Mouse (Mus musculus) testis, adult 2 months (tissue): ENCODE measurements around the gene Slc28a2. TPM values are rescaled to one million over a fixed set of nuclear protein-coding genes. Genes with fewer than 3 reads are reported as not detected.
"Not testable (repeated sequence)": the region's sequence is repeated elsewhere in the genome, so short reads cannot be mapped to it uniquely, and the experiment has no call there.

Experiments used
- H3K27ac ChIP-seq: fragments of 200-500 bp; 2 replicates; pipeline ENCODE4 v1.5.1; 2012; ENCODE audit warnings: low read depth, low read length; ENCODE audit not compliant: control insufficient read depth, insufficient read depth
- H3K27me3 ChIP-seq: fragments of 200-500 bp; 2 replicates; pipeline ENCODE4 v1.6.1; 2012; ENCODE audit warnings: mild to moderate bottlenecking, low read length, moderate library complexity; ENCODE audit not compliant: control insufficient read depth, insufficient read depth
- H3K36me3 ChIP-seq: fragments of 200-500 bp; 2 replicates; pipeline ENCODE4 v1.6.1; 2012; ENCODE audit warnings: mild to moderate bottlenecking, low read length; ENCODE audit not compliant: control insufficient read depth, insufficient read depth
- H3K4me1 ChIP-seq: fragments of 200-500 bp; 2 replicates; pipeline ENCODE4 v1.6.1; 2012; ENCODE audit warnings: low read length; ENCODE audit not compliant: control insufficient read depth, insufficient read depth
- H3K4me3 ChIP-seq: fragments of 200-500 bp; 2 replicates; pipeline ENCODE4 v1.5.1; 2012; ENCODE audit warnings: low read depth, mild to moderate bottlenecking, low read length, moderate library complexity, mixed read lengths; ENCODE audit not compliant: control insufficient read depth
- CTCF ChIP-seq: fragments of 200-500 bp; IDR thresholded peaks from 2 replicates; pipeline ENCODE4 v1.5.1; 2012; ENCODE audit warnings: low read depth, mild to moderate bottlenecking, inconsistent platforms, low read length, moderate library complexity; ENCODE audit not compliant: control insufficient read depth, insufficient read depth, insufficient replicate concordance
- POLR2A ChIP-seq: fragments of 200-500 bp; IDR thresholded peaks from 2 replicates; pipeline ENCODE4 v1.6.1; 2012; ENCODE audit warnings: low read depth, mild to moderate bottlenecking, inconsistent platforms, low read length, moderate library complexity; ENCODE audit not compliant: control insufficient read depth
- polyA plus RNA-seq: library from polyadenylated mRNA; depleted of rRNA; stranded (reverse); fragments of >200 nt; gene quantifications from 2 replicates; pipeline ENCODE4 v1.2.3, GENCODE M21; 2012

Slc28a2 gene
- polyA plus RNA-seq, 1 experiment = 0.20 TPM

DNA sequence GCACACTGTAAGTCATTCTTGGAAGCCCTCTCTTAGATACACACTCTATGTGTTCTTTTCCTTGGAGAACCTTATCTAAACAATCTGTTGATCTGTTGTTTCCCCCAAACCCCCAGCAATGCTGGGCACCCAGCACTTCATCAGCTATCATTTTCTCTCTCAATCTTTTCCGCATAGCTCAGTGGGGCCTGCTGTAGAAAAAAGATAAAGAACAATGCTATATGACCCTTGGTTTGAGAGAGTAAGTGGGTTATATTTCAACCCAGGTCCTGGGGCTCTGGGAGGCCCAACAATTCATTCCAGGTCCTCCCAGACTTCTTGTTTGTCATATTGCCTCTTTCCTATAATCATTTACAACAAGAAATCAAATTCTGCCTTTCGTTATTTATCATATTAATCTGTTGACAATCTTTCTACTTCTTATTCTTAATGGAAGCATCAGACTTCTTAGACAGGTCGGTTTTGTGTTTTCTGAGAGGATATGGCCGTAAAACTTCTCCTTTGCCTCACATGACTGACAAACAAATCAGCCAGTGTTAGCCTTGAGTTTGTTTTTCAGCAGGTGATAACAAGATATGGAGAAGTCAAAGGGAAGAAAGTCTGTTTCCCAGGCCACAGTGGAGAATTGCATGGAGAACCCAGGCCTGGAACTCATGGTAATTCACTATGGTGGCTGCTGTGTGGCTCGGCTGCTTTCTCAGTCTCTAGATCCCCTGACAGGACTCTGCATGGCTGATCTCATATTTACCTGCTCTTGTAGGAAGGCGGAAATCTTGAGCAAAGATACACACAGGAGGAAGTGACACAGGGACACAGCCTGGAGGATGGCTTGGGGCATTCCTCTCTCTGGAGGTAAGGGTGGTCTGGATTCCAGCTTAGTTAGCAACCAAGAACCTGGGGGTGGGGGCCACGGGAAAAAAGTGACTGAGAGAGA is 15.0 kb downstream of the Slc28a2 start:
- 0 out of 2 replicates have a peak, but pooled peaks cover 2% of the 10 kb centered on the region for H3K4me1 ChIP-seq
- no peak overlapping the region for H3K4me3 ChIP-seq
- no peaks in the 10 kb centered on the region for H3K36me3 ChIP-seq
- TF ChIP-seq CTCF = no peak
- H3K27me3 ChIP-seq = no peaks in the 10 kb centered on the region
- no peak overlapping the region for H3K27ac ChIP-seq

DNA sequence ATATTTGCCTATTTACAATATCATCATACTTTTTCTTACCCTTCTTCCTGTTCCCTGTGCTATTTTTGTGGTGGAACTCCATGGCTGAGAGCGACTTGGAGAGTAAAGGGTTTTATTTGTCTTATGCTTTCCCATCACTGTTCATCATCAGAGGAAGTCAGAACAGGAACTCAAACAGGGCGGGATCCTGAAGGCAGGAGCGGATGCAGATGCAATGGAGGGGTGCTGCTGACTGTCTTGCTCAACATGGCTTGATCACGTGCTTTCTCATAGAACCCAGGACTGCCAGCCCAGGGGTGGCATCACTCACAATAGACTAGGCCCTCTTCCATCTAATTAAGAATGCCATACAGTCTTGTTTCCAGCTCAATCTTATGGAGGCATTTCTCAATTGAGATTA is 24.1 kb downstream of the Slc28a2 start:
- no peaks in the 10 kb centered on the region for H3K4me1 ChIP-seq
- no peaks in the 10 kb centered on the region for H3K36me3 ChIP-seq
- no peak overlapping the region for H3K4me3 ChIP-seq
- H3K27me3 ChIP-seq = no peaks in the 10 kb centered on the region
- no peak overlapping the region for H3K27ac ChIP-seq
- TF ChIP-seq POLR2A (no peak), CTCF (no peak)

DNA sequence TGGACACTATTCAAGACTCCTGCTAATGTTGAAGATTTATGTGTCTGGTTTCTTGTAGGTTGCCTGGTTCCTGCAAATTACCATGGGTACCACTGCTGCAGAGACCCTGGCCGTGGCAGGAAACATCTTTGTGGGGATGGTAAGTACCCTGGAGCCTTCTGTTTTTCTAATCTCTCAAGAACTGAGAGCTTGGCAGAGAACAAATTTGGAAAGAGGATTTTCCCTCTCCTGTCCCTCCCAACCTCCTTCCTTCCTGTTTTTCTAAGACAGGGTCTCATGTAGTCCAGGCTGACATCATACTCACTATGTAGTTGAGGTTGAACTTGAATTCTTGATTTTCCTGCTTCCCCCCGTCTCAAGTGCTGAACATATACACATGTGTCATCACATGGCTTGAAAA is 26.1 kb downstream of the Slc28a2 start:
- Histone ChIP-seq H3K4me3 (no peak overlapping the region), H3K36me3 (no peaks in the 10 kb centered on the region), H3K27ac (no peak overlapping the region), H3K4me1 (no peaks in the 10 kb centered on the region), H3K27me3 (no peaks in the 10 kb centered on the region)
- TF ChIP-seq CTCF (no peak), POLR2A (no peak)

DNA sequence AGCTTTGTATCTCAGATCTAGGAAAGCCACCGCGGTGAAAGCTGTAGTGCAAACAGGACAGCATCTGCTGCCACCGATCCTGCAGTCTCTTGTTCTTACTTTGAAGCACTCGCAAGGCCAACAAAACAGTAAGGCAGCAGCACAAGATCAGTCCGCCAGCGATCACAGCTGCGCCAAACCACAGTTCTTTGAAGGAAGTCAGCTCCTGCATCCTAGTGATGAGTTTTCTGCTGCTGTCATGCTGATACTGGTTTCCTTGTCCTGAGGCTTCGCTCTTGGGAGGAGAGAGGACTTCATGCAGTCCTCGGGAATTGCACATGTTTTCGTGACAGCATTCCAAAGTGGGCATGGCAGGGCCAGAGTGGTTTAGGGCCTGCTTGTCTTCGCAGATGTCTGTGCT is 40.6 kb downstream of the Slc28a2 start:
- no peak overlapping the region for H3K27ac ChIP-seq
- no peak for TF ChIP-seq POLR2A

DNA sequence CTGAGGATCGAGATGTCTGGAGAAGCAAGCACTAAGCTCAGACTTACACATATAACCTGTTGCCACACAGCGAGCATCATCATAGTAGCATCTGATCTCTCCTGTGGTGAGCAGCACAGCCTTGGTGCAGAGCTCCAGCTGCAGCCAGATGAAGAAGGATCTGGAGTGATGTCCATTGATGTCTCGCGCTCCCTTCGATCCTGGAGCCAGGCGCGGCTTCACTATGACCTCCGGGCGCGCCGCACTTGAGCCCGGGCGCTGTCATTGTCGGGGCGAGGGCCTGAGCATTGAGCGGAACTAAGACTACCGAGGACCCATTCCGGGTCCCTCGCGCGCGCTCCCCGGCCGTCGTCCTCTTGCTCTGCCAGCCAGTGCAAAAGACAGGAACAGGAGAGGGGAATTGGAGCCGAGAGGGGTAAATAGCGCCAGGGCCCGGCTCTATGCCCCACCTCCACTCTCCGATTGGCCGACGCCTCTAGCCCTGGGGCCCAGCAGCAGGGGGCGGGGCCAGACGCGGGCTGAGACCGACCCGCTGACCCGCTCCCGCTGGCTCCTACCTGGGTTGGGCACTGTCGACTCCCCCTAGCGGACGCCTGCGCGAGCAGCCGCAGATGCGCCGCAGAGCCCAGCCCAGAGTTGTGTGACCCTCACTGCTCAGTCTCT is 41.2 kb downstream of the Slc28a2 start:
- Histone ChIP-seq H3K36me3 (no peaks in the 10 kb centered on the region), H3K4me1 (peaks cover 9% of the 10 kb centered on the region), H3K4me3 (peak overlapping the region; percentile 83), H3K27me3 (no peaks in the 10 kb centered on the region), H3K27ac (no peak overlapping the region)
- no peak for TF ChIP-seq POLR2A
- peak; percentile 63; the same call in 1 of the 2 replicates for TF ChIP-seq CTCF

More for the DNA sequence above, 40.6 kb downstream of the Slc28a2 start:
- H3K4me1 ChIP-seq = peaks cover 9% of the 10 kb centered on the region
- no peaks in the 10 kb centered on the region for H3K27me3 ChIP-seq
- peak overlapping the region; percentile 83 for H3K4me3 ChIP-seq
- no peaks in the 10 kb centered on the region for H3K36me3 ChIP-seq

DNA sequence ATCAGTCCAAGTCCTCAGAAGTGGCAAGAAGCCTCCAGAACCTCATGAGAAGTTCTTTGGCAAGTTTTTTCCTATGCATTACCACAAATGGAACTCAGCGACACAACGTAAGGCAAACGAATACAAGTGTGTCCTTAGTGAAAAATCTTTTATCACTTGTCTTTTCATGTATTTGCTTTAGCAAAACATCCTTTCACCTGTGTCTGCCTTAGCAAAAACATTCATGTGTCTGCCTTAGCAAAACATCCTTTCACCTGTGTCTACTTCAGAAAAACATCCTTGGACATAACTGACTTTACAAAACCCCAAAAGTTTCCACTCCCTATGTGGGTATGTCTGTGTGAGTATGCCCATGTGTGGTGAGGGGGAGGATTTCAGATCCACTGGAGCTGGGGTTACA is 42.9 kb downstream of the Slc28a2 start:
- TF ChIP-seq CTCF (no peak), POLR2A (no peak)
- Histone ChIP-seq H3K4me3 (no peak overlapping the region), H3K36me3 (no peaks in the 10 kb centered on the region), H3K27me3 (no peaks in the 10 kb centered on the region), H3K4me1 (peaks cover 9% of the 10 kb centered on the region), H3K27ac (no peak overlapping the region)

DNA sequence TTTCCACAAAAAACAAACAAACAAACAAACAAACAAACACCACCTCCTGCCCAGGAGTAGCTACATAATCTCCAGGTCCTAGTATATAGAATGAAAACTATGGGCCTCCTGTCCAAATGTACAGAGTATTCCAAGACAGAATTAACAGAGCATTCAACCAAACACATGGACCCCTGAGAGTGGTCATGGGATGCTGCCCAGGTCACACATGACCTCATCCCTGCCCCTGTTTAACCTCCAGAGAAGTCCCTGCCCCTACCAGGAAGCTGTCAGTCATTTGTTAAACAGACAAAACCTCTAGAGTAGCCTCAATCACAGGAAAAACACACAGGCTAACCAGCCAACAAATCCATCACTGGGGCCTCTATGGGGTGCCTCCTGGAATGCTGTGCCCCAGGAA is 50.3 kb downstream of the Slc28a2 start:
- no peak for TF ChIP-seq CTCF
- TF ChIP-seq POLR2A = no peak
- Histone ChIP-seq H3K4me1 (no peaks in the 10 kb centered on the region), H3K36me3 (no peaks in the 10 kb centered on the region)

DNA sequence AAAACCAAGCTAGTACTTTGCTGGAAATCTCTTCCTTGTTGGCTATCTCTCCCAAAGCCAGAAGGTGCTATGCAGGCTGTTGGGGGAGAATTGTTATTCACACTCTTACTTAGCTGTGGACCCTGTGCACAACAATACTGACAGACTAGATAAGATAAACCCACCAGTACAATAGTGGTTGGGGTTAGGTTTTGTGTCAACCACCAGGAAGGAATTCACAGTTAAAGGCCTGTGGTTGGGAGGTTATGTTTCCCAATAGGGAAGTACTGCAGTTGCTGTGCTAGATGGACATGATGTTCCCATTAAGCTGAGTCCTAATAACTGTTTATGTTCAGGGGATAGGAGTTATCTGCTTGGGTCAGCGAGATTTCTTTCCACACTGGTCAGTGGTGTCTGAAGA is 57.5 kb downstream of the Slc28a2 start:
- H3K4me1 ChIP-seq, H3K36me3 ChIP-seq, H3K4me3 ChIP-seq, H3K27ac ChIP-seq, H3K27me3 ChIP-seq: not testable (repeated sequence)

More for the DNA sequence above, 50.3 kb downstream of the Slc28a2 start:
- H3K27ac ChIP-seq = no peak overlapping the region
- no peaks in the 10 kb centered on the region for H3K27me3 ChIP-seq
- no peak overlapping the region for H3K4me3 ChIP-seq
